In the genomic region with DNA sequence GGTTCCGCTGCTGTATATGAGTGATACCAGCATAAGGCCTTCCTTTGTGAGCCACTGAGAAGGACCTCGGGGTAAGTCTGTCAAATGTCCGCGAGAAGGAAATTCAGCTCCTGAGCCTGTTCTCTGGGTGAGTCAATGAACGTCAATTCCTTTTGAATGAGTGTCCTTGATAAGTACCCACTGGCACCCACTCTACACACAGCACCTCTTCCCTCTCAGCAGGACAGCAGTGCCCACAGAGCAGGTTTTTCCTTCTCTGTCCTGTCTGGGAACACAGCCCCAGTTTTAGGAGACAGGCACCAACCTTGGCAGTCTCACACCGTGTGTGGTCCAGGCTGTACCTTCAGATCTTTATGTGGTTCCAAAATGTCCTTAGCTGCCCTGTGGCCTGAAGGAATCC, we compare ENCODE assay signal across 20 mouse cellular contexts. TPM values are rescaled to one million over a fixed set of nuclear protein-coding genes. Genes with fewer than 3 reads are reported as not detected.
"Had no signal": no experiment of that assay in that cellular context is flagged by ENCODE, and none has a peak within 500 bp of the region (broad histone marks: within the 10 kb centered on the region; RNA-seq: fewer than 3 reads in every experiment).

No protein-coding gene starts in this region.

- H3K36me3 ChIP-seq: liver, embryonic 13.5 days; midbrain, embryonic 10.5 days; stomach, embryonic 15.5 days had no signal

- H3K4me3 ChIP-seq: layer of hippocampus, adult 2 months; liver, embryonic 13.5 days; megakaryocyte, embryonic 14.5 days; midbrain, embryonic 10.5 days; midbrain, embryonic 13.5 days; myocyte; neural tube, embryonic 13.5 days; stomach, embryonic 15.5 days had no signal

- H3K27ac ChIP-seq: layer of hippocampus, adult 2 months; liver, embryonic 13.5 days; midbrain, embryonic 10.5 days; midbrain, embryonic 13.5 days; neural tube, embryonic 13.5 days; stomach, embryonic 15.5 days had no signal

- H3K27me3 ChIP-seq: neural tube, embryonic 13.5 days; stomach, embryonic 15.5 days had no signal

- DNase-seq: kidney, postnatal 14 days; layer of hippocampus, adult 9-11 months; liver, embryonic 13.5 days; lung, adult 2 months; lung, postnatal 36 days; retina, postnatal 1 day; right cerebral cortex, postnatal 25 days; spleen, adult 18-20 months; thymus, postnatal 25 days had no signal

- H3K9me3 ChIP-seq: liver, embryonic 13.5 days; megakaryocyte, embryonic 14.5 days; midbrain, embryonic 10.5 days; midbrain, embryonic 13.5 days; neural tube, embryonic 13.5 days; stomach, embryonic 15.5 days had no signal

RNA-seq across cellular contexts. Expression of gene Trim67, which starts 39.0 kb away (rescaled TPM):
- total RNA-seq: liver, adult 2 months; monocyte, adult 5-6 weeks; neutrophil, adult 5-6 weeks had no signal
- polyA plus RNA-seq: liver, adult 2 months; thymus, postnatal 0 days had no signal
